Mouse (Mus musculus) ES-E14 (cell line): ENCODE data around the gene Dusp1. TPM values are rescaled to one million over a fixed set of nuclear protein-coding genes. Genes with fewer than 3 reads are reported as not detected.

Source experiments
- DNase-seq: peaks from one replicate; pipeline ENCODE4 v3.0.0-alpha.2; 2013; ENCODE audit warnings: low read depth, low spot score
- H3K27ac ChIP-seq: 2 replicates; pipeline ENCODE4 v1.5.1; 2012; ENCODE audit warnings: low read depth, mild to moderate bottlenecking, low read length, moderate library complexity, mixed read lengths; ENCODE audit not compliant: poor library complexity, insufficient read depth, severe bottlenecking
- H3K36me3 ChIP-seq: 2 replicates; pipeline ENCODE4 v1.6.1; 2012; ENCODE audit warnings: mild to moderate bottlenecking, low read length, moderate library complexity, mixed read lengths; ENCODE audit not compliant: control insufficient read depth, poor library complexity, insufficient read depth, severe bottlenecking
- H3K4me1 ChIP-seq, 2 experiments: fragments of 150-350 bp in 1 of 2; sonication (generic) in 1 of 2; 2 replicates each; pipeline ENCODE4 v1.6.1; 2012; ENCODE audit warnings: low read length in 2 of 2, mild to moderate bottlenecking in 1 of 2, mixed read lengths in 1 of 2; ENCODE audit not compliant: control insufficient read depth in 2 of 2, insufficient read depth in 2 of 2, poor library complexity in 1 of 2
- H3K4me3 ChIP-seq, 2 experiments: fragments of 150-350 bp in 1 of 2; sonication (generic) in 1 of 2; 2 replicates each; pipeline ENCODE4 v1.5.1; 2012; ENCODE audit warnings: low read length in 2 of 2, low read depth in 1 of 2, mild to moderate bottlenecking in 1 of 2, mixed read lengths in 1 of 2; ENCODE audit not compliant: insufficient read depth in 1 of 2, poor library complexity in 1 of 2, severe bottlenecking in 1 of 2
- H3K9ac ChIP-seq: 2 replicates; pipeline ENCODE4 v1.6.1; 2012; ENCODE audit warnings: low read depth, mild to moderate bottlenecking, low read length, mixed read lengths; ENCODE audit not compliant: poor library complexity, insufficient read depth, severe bottlenecking
- H3K9me3 ChIP-seq: fragments of 150-350 bp; sonication (generic); 2 replicates; pipeline ENCODE4 v1.6.1; 2012; ENCODE audit warnings: low read depth, mild to moderate bottlenecking, low read length; ENCODE audit not compliant: control insufficient read depth, insufficient read depth
- CHD2 ChIP-seq: IDR thresholded peaks from 2 replicates; pipeline ENCODE4 v1.6.1; 2014; ENCODE audit warnings: mild to moderate bottlenecking, low read depth, low read length, inconsistent platforms
- HCFC1 ChIP-seq: IDR thresholded peaks from 2 replicates; pipeline ENCODE4 v1.6.1; 2012; ENCODE audit warnings: low read length, inconsistent platforms, borderline replicate concordance; ENCODE audit not compliant: insufficient read depth
- MAFK ChIP-seq: IDR thresholded peaks from 2 replicates; pipeline ENCODE4 v1.6.1; 2014; ENCODE audit warnings: mild to moderate bottlenecking, low read depth, low read length, inconsistent platforms; ENCODE audit not compliant: insufficient read depth
- ZC3H11A ChIP-seq: IDR thresholded peaks from 2 replicates; pipeline ENCODE4 v1.6.1; 2012; ENCODE audit warnings: low read depth, mild to moderate bottlenecking, inconsistent platforms, low read length, borderline replicate concordance
- ZNF384 ChIP-seq: IDR thresholded peaks from 2 replicates; pipeline ENCODE4 v1.6.1; 2012; ENCODE audit warnings: low read depth, low read length, inconsistent platforms
- in situ Hi-C, 2 experiments: fragments of 600-800 bp; cut with MboI; formaldehyde crosslinking; loops; one replicate each; pipeline ENCODE4 v1.15.1; 2025; ENCODE audit warnings: low sequenced_read_pairs in 2 of 2, inconsistent platforms in 1 of 2; ENCODE audit not compliant: unreplicated experiment in 2 of 2
- total RNA-seq: library from RNA; depleted of rRNA; stranded (reverse); fragments of 300-350 nt; gene quantifications from 2 replicates; pipeline ENCODE4 v1.2.3, GENCODE M21; 2012

The Dusp1 gene
- total RNA-seq, 1 experiment = 21.2 TPM

DNA sequence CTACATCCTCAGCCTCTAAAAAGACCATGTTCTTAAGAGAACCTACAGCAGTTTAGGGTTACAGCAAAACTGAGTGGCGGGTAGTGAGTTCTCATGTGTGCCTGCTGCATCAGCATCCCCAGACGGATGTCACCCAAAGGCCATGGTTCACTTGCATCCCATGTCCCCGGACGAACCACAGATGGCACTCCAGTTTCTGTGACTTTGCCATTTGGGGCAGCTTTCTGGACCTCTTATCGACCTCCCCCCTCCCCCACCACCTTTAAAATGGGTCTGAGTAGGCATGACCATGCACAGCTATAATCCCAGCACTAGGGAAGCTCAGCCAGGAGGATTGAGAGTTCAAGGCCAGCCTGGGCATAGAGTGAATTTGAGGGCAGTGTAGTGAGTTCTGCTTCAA lies 31.3 kb upstream of the Dusp1 start:
- Histone ChIP-seq H3K4me1 (peaks cover 8 to 21% of the 10 kb centered on the region in 2 experiments; a peak in 3 of 4 replicates), H3K9me3 (no peaks in the 10 kb centered on the region), H3K36me3 (no peaks in the 10 kb centered on the region; the same call in 1 of the 2 replicates), H3K9ac (no peak overlapping the region), H3K4me3 (no peak overlapping the region), H3K27ac (no peak overlapping the region)
- TF ChIP-seq ZNF384 (no peak), HCFC1 (no peak), CHD2 (no peak), MAFK (no peak), ZC3H11A (no peak)
- no peak for DNase-seq
- in situ Hi-C loops = no loop called here

DNA sequence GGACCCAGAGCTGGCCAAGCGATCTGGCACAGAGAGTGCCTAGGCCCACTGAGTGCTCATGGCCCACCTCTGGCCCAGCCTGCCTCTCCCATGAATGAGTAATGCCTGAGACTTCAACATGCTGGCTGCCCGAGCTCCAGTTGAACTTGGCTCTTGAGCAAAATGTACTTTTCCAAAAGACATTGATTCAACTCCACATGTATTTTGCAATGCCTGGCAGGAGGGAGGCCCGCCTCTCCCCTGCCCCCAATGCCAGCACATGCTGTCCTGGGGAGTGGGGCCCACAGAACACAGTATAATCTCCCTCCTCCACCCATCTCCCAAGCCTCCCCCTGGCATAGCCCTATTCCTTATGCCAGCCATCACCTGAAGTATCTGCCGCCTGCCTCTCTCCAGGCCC lies 30.6 kb upstream of the Dusp1 start:
- DNase-seq = no peak
- peaks cover 8 to 21% of the 10 kb centered on the region in 2 experiments; a peak in 3 of 4 replicates for H3K4me1 ChIP-seq
- no peak overlapping the region for H3K27ac ChIP-seq
- no peak overlapping the region for H3K4me3 ChIP-seq
- in situ Hi-C loops = no loop called here
- no peak for TF ChIP-seq HCFC1
- TF ChIP-seq MAFK = no peak
- no peak for TF ChIP-seq ZNF384
- no peak for TF ChIP-seq ZC3H11A
- TF ChIP-seq CHD2 = no peak
- H3K36me3 ChIP-seq = no peaks in the 10 kb centered on the region; the same call in 1 of the 2 replicates
- H3K9me3 ChIP-seq = no peaks in the 10 kb centered on the region
- H3K9ac ChIP-seq = no peak overlapping the region

DNA sequence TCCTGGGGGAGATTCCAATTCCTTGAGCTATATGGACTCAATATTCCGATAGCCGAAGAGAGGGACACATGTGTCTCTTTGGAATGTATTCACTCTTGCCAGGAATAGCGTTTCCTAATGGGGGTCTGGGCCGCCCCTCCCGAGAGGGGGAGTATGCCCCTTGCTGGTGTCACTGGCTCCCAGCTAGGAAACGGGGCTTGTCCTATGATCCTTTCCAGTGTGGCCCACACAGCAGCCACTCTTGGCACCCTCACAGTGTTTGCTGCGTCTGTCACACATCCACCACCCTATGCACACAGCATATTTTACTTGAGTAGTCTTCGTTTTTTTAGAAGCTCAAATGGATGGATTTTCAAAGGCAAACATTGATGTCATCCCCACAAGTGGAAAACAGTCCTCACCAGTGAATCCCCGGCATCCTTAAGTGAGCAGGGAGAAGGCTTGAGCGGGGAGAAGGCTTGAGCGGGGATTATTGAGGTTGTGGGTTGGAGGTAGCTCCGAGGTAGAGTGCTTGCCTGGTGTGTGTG lies 26.1 kb upstream of the Dusp1 start:
- no peak overlapping the region for H3K9ac ChIP-seq
- H3K36me3 ChIP-seq = no peaks in the 10 kb centered on the region; the same call in 1 of the 2 replicates
- no peaks in the 10 kb centered on the region for H3K9me3 ChIP-seq
- in situ Hi-C loops = no loop called here
- peaks cover 0 to 21% of the 10 kb centered on the region in 2 experiments; a peak in 1 of 4 replicates for H3K4me1 ChIP-seq
- TF ChIP-seq HCFC1 = no peak
- TF ChIP-seq CHD2 = no peak
- no peak for TF ChIP-seq ZNF384
- no peak for TF ChIP-seq ZC3H11A
- TF ChIP-seq MAFK = no peak
- no peak overlapping the region for H3K4me3 ChIP-seq
- no peak for DNase-seq
- no peak overlapping the region for H3K27ac ChIP-seq

DNA sequence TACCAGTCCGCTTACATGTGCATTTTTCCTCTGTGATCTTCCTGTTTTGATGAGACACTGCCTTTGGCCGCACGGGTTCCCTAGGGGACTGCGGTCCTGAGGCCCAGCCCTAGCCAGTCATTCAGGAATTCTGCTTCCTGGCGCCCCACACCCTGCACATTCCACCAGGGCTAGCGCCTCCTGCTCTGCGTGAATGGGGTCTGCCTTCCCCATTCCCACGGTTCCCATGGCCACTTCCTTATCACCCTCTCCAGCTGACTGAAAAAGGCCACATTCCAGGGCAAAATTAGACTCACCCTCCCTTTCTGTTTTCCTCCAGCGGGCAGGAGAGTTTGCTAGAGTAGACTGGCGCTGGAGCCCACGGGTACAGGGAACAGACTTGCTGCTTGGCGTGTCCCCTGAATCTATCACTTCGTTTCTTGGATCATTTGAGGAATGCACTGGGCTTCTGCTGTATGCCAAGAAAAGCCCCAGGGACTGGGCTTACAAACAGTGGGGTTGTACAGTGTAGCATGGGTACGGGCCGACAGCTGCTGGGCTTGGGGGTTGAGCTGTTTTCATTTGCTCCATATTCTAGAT lies 22.7 kb upstream of the Dusp1 start:
- H3K36me3 ChIP-seq = no peaks in the 10 kb centered on the region
- in situ Hi-C loops = no loop called here
- no peak for DNase-seq
- peak overlapping the region in 1 of 2 experiments; percentile 25; a peak in 1 of 4 replicates for H3K4me3 ChIP-seq
- no peak overlapping the region; the same call in 1 of the 2 replicates for H3K9ac ChIP-seq
- H3K27ac ChIP-seq = no peak overlapping the region
- TF ChIP-seq MAFK (0 out of 2 replicates have a peak, but pooled peaks have one; percentile 44), ZNF384 (no peak), ZC3H11A (no peak), CHD2 (no peak), HCFC1 (no peak; the same call in 1 of the 2 replicates)
- no peaks in the 10 kb centered on the region for H3K9me3 ChIP-seq
- peaks cover 0 to 29% of the 10 kb centered on the region in 2 experiments; a peak in 1 of 4 replicates for H3K4me1 ChIP-seq
